Mouse (Mus musculus) heart, adult 18-20 months (tissue): ENCODE results near the gene Nrsn2. TPM values are rescaled to one million over a fixed set of nuclear protein-coding genes. Genes with fewer than 3 reads are reported as not detected.
A peak's percentile ranks its signal among the peaks of the same experiment; 100 is the strongest.
"Not testable (repeated sequence)": the region's sequence is repeated elsewhere in the genome, so short reads cannot be mapped to it uniquely, and the experiment has no call there.

Source experiments
- DNase-seq, 2 experiments: peaks; one replicate each; pipeline ENCODE4 v3.0.0; 2021 to 2022; ENCODE audit warnings: mixed read lengths in 1 of 2
- total RNA-seq, 2 experiments: library from RNA; stranded (reverse); gene quantifications; 2 replicates each; pipeline ENCODE4 v1.2.3; 2021

Nrsn2 gene
- total RNA-seq, 2 experiments from 2014 or later, result not detected

DNA sequence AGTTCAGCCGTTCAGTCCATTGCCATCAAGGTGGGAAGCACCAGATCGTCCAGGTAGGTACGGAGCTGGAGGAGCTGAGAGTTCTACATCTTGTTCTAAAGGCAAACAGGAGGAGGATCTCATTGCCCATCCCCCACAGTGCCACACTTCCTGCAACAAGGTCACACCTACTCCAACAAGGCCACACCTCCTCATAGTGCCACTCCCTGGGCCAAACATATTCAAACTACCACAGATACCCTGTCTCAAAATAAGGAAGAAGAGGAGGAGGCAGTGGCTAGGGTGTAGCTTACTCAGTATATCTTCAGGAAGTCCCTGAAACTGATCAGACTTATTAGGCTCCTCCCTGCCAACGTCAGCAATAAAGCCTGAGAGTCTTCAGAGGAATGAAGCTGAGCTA lies 7.8 kb upstream of the Nrsn2 start:
- no peak for DNase-seq

DNA sequence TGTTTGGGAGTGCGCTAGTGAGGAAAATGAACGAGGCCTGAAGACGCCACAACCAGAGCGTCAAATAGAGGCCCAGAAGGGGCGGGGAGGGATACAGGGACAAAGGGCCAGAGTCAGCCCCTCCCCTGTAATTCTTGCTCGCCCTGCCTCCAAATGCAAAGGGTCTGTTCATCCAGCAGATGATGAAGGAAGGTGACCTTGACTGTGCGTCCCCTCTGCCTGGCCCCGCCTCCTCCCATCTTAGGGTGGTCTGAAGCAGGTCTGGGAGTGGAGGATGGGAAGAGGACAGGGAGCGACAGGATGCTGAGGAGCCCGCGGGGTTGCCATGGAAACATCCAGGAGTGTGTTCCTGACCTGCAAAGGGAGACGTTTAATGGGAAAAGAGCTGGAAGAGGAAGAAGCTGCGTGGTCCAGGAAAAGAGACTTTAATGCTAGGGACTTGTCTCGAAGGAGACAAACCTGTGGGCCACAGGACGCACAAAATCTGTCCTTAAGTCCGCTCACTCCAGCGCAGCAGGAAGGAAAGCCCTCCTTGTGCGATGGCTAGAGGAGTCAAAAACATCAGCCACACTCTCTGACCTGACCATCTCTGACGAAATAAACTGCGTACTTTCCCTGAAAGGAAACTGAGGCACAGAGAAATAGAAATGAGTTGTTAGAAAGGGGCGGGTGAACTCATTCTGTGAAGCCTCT lies 640 bp downstream of the Nrsn2 start:
- DNase-seq, result no peak

DNA sequence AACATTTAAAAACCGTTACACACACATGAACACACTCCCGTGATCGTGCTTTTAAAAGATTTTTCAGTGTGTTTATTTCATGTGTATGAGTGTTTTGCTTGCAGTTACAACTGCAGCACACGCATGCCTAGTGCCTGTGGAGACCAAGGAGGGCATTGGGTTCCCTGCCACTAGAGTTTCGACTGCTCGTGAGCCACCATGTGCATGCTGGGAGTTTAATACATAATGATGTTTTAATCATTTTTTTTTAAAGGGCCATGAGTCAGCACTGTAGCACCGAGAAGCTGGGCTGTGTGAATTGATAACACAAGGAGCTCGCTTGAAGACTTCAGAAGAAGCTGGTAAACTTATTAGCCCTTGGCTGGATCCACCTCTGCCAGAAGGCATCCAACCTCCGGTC lies 2.9 kb downstream of the Nrsn2 start:
- DNase-seq, result no peak

DNA sequence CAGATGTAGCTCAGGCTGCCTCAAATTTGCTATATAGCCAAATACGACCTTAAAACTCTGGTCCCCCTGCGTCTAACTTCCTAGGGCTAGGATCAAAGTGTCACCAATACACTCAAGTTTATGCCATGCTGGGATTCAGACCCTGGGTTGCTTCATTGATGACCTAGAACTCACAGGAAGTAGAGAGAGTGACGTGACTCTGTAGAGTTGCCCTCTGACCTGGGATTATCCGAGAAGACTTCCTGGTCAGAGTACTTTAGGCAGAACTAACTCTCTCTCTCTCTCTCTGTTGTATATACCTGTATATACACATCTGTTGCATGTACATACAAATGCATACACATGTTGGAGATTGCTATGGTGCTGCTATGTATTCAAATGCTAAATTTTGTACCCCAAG lies 3.8 kb downstream of the Nrsn2 start:
- no peak for DNase-seq

DNA sequence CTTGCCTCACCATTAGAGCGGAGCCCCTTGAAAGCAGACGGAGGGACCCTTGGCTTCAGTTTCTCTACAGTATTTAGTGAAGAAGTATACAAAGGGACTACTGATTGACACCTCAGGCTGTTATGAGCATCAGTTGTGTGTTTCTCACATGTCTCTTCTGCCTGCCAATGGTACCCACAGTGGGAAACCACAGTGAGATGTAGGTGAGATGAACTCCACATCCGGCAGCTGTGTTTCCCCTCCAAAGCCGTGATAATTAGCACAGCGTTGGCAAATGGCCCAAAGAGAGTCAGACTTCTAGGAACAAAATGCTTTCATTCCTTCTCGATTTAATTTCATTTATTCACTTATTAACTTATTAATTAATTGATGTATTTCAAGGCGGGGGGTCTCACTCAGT lies 4.3 kb downstream of the Nrsn2 start:
- DNase-seq, result no peak

DNA sequence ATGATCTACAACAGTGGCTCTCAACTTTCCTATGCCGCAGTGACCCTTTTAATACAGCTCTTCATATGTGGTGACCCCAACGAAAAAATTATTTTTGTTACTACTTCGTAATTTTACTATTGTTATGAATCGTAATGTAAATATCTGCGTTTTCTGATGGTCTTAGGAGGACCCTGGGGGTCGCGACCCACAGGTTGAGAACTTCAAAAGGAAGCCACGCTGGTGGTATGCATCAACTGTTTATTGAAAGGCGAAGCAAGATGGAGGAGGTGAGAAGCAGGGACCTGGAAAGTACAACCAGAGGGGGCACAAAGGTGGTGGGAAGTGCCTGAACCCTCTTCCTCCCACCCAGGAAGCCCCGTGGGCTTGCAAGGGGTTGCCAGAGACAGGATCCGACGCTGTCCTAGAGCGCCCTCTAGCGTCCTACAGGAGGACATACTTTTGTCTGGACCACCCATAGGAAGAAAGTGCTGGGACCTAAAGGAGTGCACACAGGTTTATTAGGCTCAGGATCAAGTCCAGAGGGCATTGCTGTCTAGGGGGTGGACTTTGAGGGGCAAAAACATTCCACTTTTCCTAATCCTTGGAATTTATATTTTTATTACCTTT lies 7.8 kb downstream of the Nrsn2 start:
- peak; percentile 51 to 73 for DNase-seq

DNA sequence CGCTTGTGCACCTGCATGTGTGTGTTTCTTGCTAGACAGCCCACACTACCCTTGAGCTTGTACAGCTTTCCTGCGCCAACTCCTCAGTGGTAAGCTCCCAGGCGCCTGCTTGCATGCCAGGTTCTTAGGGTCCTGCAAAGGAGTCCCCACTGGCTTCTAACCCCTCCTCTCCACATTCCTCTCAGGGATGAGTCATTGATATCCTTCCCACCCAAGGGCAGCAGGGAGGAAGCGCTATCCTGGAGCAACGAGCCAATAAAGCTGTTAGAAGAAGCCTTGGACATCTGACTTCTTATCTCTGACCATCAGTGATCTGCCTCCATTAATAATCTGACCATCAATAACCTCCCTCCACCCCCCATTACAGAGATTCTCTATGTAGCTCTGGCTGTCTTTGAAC lies 8.5 kb downstream of the Nrsn2 start:
- no peak for DNase-seq

DNA sequence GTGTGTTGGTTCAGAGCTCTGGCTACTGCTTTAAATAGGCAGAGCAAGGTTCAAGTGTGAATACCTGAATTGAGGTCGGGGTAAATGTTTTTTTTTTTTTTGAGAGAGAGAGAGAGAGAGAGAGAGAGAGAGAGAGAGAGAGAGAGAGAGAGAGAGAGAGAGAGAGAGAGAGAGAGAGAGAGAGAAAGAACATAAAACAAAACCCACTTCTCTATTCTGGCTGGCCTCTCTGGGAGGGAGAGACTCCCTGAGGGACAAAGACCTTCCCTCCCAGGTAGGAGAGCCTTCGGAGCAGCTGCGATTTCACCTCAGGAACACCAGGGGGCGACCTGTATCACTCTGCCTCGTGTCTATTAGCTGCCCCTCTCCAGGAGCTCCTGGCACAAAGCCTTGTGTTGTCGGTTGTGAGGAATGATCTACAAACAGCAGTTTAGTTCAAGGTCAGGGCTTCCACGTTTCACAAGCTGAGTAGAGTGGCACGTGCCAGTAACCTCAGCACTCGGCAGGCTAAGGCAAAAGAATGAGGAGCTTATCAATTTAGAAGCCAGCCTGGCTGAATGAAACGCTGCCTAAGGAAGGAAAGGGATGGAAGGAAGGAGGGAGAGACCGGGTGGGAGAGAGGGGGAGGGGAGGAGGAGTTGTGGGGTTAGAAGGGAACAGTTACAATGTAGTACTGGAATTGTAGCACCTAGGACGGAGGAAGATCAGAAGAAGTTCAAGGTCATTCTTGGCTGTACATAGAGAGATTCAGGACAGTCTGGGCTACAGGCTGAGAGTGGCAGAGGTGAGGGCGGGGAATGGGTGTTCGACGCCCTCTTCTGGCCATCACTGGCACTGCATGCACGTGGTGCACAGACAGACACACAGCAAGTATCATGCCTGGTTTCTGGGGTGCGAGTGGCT lies 12.9 kb downstream of the Nrsn2 start:
- peak; percentile 88 to 89 for DNase-seq

DNA sequence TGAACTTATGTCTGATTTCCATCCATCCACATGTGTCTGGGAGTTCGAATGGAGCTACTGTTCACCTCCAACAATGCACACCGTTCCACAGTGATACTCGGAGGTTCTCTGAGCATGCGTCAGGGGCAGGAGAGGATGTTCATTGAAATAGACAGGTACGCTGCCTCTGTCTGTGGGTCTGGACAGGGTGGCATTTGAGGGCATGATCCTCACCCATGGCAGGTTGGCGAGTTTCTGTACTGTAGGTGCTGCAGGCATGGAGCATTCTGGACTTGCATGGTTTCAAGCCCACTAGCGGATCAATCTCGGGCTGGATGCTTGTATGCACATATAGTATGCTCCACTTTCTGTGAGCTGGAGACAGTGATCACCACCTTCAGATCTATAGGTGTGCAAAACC lies 15.2 kb downstream of the Nrsn2 start:
- DNase-seq, result no peak

DNA sequence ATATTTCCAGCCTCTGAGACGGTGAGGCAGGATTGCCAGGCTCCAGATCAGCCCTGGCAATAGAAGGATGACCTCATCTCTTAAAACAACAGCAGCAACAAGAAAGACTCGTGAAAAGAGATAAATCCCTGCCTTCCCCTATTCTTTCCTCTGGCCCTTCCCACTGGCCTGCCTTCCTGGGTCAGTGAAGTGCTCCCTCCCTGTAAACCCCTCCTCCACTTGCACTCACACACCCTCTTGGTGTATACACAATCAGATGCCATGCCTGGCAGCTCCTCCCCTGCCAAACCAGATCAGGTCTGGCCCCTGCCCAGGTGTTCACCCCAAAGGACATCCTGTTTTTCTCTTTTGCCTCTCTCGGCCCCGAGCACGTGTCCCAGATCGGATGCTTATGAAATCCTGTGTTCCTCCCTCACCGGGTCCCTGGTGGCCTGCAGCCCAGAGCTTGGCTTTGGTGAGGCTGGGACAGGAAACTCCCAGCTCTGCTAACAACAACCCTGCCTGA lies 16.1 kb downstream of the Nrsn2 start:
- peak; percentile 90 to 95 for DNase-seq

DNA sequence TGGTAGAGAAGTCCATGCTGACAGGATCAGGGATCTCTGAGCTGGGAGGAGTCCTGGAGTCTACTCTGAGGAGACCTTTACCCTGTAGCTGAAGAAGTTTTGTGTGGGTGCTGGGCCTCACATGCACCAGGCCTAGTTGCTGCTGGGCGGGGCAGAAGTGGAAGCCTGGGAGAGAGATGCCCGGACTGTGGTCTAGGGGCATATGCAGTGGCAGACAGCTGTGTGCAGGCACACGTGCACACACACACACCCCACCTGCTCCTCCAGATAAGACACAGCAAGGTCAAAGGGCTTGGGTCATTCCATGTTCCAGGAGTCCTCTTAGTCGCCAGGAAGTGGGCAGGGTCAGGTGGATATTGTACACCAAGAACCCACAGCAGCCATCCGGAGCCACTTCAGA lies 16.8 kb downstream of the Nrsn2 start:
- DNase-seq, result peak; percentile 44 to 48

DNA sequence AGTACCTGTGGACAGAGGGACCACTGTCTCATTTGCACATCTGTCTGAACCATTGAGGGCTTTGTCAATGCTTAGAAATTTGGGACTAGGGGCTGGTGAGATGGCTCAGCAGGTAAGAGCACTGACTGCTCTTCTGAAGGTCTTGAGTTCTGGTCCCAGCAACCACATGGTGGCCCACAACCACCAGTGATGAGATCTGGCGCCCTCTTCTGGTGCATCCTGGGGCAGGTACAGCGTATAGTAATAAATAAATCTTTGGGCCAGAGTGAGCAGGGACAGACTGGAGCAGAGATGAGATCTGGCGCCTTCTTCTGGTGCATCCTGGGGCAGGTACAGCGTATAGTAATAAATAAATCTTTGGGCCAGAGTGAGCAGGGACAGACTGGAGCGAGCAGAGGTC lies 17.5 kb downstream of the Nrsn2 start:
- DNase-seq, result not testable (repeated sequence)

DNA sequence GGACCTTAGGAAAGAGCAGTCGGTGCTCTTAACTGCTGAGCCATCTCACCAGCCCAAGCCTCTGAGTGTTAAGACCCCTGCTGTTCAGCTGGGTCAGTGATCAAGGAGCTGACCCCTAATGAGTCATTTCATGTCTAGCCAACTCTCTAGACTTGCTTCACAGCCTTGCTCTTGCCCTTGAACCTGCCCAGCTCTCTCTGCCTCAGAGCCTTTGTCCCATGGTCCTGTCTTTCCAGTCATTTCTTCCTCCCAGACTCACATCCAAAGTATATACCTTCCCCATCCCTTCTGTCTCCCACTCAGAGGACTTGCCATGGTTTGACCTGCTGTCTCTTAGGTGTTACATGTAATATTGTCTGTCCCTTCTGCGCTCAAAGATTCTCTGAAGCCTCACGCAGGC lies 19.2 kb downstream of the Nrsn2 start:
- no peak for DNase-seq

DNA sequence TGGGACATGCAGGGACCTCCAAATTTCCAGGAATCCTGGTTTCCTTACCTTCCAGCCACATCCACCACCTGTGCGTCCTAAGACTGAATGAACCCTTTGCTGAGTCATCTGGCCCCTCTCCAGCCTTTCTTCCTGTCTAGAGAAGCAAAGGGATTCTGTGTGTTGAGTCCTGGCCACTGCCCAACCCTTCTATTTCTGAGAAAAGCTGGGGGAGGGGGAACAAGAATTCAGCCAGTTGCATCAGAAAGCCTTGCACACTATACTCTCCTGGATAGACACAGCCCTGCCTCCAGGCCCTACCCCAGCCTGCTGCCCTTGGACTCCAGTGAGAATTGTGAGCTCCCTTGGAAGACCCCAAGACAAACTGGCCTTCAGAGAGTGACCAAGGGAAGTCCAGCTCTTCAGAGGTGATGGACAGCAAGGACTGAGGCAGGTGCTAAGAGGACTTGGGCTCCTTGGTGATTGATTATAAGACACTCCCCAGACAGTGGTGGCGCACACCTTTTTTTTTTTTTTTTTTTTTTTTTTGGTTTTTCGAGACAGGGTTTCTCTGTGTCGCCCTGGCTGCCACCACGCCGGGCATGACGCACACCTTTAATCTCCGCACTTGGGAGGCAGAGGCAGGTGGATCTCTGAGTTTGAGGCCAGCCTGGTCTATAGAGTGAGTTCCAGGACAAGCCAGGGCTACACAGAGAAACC lies 26.4 kb downstream of the Nrsn2 start:
- peak; percentile 74 to 83 for DNase-seq

DNA sequence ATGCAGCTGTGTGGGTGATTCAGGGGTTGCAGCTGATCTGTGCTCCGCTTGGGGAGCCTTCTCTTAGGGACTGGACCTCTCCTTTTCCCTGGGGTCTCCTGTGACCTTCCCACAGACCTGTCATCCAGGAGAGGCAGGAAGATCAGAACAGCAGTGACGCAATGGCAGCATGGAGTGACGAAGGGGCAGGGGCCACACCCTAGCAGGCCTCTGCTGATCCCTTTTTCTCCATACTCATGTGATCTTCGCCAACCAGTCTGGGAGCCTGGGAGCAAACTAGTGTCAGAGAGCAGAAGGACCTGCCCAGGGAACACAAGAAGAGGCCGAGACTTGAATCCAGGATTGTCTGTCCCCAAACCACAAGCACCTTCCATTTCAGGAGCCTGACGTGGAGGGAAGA lies 27.2 kb downstream of the Nrsn2 start:
- no peak for DNase-seq

DNA sequence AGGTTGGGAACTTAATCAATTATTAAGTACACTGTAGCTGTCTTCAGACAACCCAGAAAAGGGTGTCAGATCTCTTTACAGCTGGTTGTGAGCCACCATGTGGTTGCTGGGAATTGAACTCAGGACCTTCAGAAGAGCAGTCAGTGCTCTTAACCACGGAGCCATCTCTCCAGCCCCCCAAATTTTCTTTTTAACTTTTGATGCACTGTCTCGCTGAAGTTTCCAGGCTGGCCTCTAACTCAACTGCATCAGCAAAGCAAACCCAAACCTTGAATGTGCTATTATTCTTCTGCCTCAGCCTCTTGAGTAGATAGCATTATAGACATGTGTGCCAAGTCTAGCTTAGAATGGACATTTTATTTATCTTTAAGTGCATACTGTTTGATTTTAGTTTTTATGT lies 28.7 kb downstream of the Nrsn2 start:
- no peak for DNase-seq

DNA sequence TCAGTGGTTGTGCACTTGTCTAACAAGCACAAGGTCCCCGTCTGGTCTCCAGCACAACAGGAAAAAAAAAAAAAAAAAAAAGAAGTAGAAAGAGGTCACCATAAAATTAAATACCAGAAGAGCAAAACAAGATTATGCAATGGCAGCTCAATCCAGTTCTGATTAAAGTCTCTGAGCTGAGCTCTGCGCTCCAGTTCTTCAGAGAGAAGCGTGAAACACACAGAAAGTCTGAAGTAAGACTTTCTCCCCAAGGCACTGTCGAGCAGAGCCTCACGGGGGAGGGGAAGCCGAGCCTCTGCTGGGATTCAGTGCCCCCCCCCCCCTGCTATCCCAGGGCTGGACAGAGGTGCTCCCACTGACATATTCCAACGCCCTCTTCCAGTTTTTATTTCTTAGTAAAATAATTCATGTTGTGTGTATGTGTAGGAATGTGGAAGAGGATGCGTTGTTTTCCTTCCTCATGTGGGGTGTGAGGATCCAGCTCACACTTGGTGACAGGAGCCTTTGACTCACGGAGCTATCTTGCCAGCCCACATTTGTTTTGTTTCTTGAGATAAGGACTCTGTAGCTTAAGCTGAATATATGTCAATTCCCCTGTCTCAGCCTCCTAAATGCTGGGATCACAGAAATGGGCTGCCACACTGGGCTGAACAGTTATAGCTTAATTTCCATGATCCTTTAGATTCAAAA lies 29.5 kb downstream of the Nrsn2 start:
- DNase-seq, result peak in 1 of 2 experiments; percentile 38

DNA sequence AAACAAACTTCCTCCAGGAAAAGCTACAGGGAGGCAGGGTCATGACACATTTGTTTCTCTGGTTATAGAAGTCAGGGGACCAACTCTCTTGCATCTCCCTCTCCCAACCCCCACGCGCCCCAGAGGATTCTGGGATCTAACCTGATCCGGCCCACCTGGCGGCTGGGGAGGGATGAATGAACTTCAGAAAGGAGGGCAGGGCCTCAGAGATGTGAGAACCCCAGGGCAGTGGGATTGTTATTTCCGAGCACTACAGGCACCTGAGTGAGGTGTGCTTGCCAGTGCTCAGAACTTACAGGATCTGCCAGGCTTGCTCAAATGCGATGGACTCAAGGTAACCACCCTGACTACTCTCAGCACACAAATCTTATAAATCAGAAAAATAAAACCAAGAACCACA lies 31.0 kb downstream of the Nrsn2 start:
- DNase-seq, result no peak

DNA sequence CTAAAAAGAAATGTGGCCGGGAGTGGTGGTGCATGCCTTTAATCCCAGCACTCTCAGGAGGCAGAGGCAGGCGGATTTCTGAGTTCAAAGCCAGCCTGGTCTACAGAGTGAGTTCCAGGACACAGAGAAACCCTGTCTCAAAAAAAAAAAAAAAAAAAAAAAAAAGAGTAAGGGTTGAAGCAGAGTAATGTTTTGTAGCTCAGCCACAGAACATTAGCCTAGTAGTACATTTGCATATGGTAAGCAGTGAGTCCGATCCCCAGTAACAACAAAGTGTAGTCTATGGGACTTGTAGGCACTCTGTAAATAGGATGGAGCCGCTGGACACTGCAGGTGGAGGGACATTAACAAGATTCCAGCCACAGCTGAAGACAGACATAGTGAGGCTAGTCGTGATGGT lies 31.5 kb downstream of the Nrsn2 start:
- DNase-seq, result no peak

DNA sequence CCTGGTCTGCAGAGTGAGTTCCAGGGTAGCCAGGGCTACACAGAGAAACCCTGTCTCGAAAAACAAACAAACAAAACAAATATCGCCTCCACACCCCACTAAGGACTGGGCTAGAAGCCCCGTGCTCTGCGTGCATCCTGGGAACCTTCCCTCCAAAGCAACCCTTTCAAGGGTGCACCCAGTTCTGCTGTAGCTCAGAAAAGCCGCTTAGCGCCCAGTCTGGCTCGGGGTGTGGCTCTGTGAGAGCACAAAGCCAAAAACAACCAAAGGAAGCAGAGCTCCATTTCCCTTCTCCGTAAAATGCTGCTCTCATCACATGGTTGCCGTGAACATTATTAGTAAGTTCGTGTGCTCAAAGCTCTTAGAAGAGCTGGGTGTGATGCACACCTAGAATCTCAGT lies 32.1 kb downstream of the Nrsn2 start:
- peak; percentile 60 to 62 for DNase-seq

DNA sequence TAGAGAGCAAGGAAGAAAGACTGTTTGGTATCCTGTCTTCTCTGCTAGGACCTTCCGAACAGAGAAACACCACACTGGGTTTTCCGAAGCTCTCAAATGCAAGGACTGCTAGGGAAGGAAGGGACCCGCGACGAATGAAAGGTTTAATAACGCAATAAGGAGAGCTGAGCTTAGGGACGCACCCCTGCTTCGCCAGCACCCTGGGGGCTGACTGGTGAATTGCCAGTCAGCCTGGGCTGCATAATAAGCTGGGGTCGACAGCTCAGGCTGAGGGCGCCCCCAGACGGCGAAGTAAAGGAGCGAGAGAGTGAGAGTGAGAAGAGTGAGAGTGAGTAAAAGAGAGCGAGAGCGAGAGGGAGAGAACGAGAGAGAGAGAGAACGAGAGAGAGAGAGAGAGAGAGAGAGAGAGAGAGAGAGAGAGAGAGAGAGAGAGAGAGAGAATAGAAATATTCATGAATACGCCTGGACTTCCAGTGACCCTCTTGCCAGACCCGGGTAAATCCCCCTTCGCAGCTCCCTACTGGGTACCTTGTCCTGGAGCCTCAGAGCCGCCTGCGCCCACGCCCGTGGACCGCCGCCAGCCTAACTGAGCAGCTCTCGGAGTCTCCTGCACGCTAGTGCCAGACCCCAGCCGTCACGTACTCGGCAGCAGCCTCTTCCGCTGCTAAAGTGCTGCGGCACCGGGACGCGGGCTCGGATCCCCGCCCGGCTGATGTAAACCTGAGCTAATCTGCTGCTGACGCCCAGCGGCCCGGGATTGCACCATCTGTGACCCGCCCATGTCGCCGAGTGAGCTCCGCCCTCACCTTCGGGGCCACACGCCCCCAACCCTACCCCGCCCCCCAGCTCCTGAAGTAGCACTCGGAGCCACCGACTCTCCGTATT lies 32.9 kb downstream of the Nrsn2 start, which contains the start of gene Trib3:
Gene Trib3, minus strand, starts transcription at position 704 of the 885 bp plus-strand sequence.
- DNase-seq, result peak; percentile 87 to 90
